Mouse (Mus musculus) frontal cortex, adult 2 months (tissue): ENCODE measurements at regions not wholly inside any gene's neighbourhood (a gene's known extent, or its start where the extent isn't known, plus 50 kb on each side); places are given as distances from the start of the nearest gene placed in this dataset.
A peak's percentile ranks its signal among the peaks of the same experiment; 100 is the strongest.

Experiments used
- DNase-seq, 2 experiments: peaks; one replicate each; pipeline ENCODE4 v3.0.0; 2022; ENCODE audit warnings: low spot score in 1 of 2; ENCODE audit errors: extremely low spot score in 1 of 2

DNA sequence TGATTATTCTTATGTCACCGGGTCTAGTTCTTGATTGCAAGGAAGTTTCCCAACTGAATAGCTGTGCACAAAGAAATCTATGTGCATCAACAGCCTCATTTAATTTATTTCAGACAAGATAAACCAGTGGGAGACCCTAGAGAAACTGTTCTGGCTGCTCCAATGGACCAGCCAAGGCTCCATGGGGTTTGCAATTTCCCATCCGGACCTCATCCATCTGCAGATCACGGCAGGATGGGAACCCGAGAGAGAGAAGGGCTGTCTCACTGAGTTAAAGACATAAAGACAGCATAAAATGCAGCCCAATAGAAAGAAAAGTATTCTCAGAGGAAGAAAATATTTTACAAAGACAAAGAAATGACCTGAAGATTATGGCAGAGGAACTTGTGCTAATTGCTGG lies 458.5 kb upstream of the Cdh10 start:
- no peak for DNase-seq

DNA sequence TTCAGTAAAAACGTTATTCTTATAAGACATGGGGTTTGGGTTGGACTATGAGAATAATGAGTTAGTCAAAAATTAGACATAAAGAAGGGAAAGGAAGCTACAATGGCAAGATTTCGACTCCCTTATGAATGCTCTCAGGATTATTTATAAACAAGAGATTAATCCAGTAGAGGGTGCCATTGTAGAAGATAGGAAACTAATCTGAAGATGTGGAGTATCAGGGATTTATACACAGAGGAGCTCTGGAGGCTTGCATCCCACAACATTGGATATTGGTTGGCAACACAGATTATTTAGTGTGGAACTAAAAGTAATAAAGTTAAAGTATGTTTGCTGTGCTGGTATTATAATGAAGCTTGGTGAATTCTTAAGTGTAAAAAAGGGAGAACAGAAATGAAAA lies 419.0 kb upstream of the Cdh10 start:
- peak in 1 of 2 experiments; percentile 57 for DNase-seq

DNA sequence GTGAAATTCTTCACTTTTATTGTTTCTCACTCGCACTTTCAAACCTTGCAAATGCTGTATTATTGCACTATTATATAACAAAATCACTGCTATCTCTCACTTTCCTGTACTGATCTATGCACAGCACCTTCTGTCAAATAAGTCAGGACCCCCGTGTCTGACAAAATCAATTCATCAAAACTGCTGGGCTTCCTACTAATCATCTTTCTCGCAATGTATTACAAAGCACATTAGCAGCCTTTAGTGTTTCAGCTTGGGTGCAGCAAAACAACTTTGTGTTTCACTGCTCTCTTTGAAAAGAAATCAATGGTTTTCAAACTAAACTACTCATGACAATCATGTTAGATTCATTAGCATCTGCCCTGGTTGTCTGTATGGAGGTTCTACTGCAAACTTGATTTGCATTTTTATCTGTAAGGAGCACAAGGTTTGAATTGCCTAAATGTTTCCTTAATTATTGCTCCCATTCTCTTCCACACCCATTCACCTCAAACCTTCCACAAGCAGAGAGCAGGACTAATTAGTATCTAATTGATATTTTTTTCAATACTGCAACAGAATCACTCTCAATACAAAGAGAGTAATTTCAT lies 418.4 kb upstream of the Cdh10 start:
- DNase-seq: peak in 1 of 2 experiments; percentile 1

DNA sequence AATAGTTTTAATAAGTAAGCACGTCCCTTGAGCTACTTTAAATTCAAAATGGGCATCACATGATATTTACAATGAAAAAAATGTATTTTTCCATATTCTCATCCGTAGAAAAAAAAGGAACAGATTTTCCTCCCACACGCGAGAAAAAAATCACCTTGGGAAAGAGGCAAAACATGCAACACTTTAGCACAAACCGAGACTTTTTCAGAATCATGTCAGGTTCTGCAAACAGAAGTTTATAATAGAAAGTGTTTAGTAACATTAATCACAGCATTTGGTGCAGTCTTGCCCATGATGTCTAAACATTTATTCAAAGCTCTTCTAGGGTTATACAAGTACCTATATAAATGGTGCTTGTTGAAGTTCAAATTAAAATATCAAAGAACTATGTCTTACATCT lies 386.0 kb upstream of the Cdh10 start:
- DNase-seq: peak; percentile 2 to 56

DNA sequence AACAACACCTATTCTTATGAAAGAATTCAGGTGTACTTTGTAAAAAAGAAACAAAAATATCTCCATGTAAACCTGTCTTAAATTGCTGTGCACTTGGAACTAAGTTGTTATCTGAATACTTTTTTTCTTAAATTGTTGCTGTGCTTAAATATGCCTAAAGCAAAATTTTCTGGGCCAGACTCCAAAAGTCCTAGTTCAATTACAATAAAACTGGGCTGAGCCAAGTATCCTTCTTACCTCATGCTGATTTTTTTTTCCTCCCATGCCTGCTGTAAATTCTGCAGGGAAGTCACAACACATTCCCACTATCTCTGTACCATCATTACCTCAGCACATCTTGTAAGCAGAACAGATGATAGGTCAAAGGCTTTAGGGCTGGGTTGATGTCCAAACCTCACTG lies 364.9 kb upstream of the Cdh10 start:
- no peak for DNase-seq

DNA sequence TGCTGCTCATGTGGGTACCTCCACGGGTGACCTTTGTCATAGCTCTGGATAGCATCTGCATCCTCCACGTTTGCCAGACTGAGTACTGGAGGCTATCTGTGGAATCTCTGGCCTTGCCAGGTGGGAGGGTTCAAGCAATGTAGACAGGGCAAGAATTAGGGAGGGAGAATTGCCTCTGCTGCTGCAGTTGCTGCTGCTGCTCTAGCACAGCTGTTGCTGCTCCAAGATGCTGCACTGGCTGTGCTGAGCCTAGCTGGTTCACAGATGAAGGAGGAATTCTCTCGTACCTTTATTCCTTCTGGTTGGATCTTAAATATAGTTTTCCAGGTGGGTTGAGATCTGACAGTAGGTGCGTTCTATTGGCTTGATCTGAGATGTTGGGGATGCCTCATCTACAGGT lies 336.4 kb upstream of the Cdh10 start:
- DNase-seq: no peak

DNA sequence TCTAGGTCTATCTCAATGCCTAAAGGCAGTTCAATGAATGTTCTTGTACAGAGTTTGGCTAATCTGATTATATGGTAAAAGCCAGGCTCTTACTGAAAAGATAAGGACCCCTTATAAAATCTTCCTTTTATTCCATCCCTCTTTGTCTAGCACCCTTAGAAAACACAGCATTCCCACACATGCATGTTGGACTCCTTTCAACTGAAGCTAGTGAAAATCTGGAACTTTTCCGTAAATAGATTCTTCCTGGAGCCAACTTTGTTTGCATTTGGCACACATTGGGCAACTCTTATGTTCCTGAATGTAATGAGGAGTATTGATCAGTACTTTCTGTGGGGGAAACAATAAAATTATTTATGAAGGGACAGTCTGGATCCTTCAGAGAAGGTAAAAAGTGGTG lies 307.1 kb upstream of the Cdh10 start:
- DNase-seq: peak; percentile 3 to 30

DNA sequence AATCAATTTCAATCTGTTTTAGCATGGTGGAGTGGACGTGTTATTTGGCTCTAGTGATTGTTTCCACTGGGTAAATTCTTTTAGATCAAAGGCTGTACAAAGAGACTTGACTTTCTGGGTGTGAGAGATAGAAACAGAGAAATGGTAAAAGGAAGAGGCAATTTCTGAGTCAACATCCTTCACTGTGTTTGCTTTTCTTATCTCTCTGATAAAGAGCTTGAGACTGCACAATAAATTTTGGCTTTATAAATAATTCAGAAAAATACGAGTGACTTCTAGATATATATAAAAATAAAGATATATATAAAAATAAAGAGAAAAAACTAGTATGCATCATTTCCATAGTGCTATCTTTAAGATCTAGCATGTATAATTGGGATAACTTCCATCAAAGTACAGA lies 301.0 kb upstream of the Cdh10 start:
- no peak for DNase-seq

DNA sequence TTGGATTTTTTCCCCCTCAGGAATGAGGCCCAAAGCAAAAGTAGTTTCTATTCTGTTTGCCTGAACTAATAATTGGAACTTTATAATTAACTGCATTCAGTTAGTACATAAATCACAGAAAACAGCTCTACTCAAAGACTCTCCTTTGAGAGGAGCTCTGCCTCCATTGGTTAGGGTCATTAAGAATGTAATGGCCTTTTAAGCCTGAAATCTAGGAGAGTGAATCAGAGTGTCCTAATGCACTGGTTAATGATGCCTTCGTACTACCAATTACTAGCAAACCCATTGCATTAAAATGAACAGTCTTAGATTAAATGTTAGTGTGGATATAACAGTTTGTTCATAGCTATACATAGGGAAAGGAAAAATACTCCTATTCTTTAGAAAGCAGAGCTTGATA lies 262.3 kb upstream of the Cdh10 start:
- no peak for DNase-seq
